Mouse (Mus musculus) stomach, embryonic 15.5 days (tissue): ENCODE measurements around the gene Luc7l2. TPM values are rescaled to one million over a fixed set of nuclear protein-coding genes. Genes with fewer than 3 reads are reported as not detected.

ENCODE experiments used
- ATAC-seq: fragments of 200-750 bp; cut with Nextera tagmentation; 2 replicates; pipeline ENCODE4 v1.8.0; 2017; ENCODE audit warnings: low read depth, moderate number of reproducible peaks, moderate TSS enrichment; ENCODE audit not compliant: insufficient read depth, low FRiP score
- H3K27ac ChIP-seq: fragments of 300-500 bp; sonication (generic); 2 replicates; pipeline ENCODE4 v1.5.1; 2015; ENCODE audit warnings: mild to moderate bottlenecking, inconsistent platforms
- H3K27me3 ChIP-seq: fragments of 300-500 bp; sonication (generic); replicated peaks from 2 replicates; pipeline ENCODE4 v1.6.1; 2015; ENCODE audit warnings: inconsistent platforms
- H3K36me3 ChIP-seq: fragments of 300-500 bp; sonication (generic); 2 replicates; pipeline ENCODE4 v1.6.1; 2015; ENCODE audit warnings: inconsistent platforms
- H3K4me1 ChIP-seq: fragments of 300-500 bp; sonication (generic); 2 replicates; pipeline ENCODE4 v1.6.1; 2015; ENCODE audit warnings: inconsistent platforms
- H3K4me2 ChIP-seq: fragments of 300-500 bp; sonication (generic); 2 replicates; pipeline ENCODE4 v1.6.1; 2015; ENCODE audit warnings: mild to moderate bottlenecking, inconsistent platforms
- H3K4me3 ChIP-seq: fragments of 300-500 bp; sonication (generic); replicated peaks from 2 replicates; pipeline ENCODE4 v1.5.1; 2015; ENCODE audit warnings: inconsistent platforms
- H3K9ac ChIP-seq: fragments of 300-500 bp; sonication (generic); 2 replicates; pipeline ENCODE4 v1.6.1; 2015; ENCODE audit warnings: inconsistent platforms
- H3K9me3 ChIP-seq: fragments of 300-500 bp; sonication (generic); 2 replicates; pipeline ENCODE4 v1.6.1; 2016; ENCODE audit warnings: inconsistent platforms
- WGBS: fragments of 180-500 bp; shearing (Covaris S2); methylation state at CpG from one replicate; pipeline ENCODE4 v1.1.7; 2015; 5-methylcytosine and 5-hydroxymethylcytosine counted together
- polyA plus RNA-seq: library from polyadenylated mRNA; unstranded; fragments of >200 nt; fragmentation: Nextera tagmentation; extraction: Ambion mirVana; gene quantifications from 2 replicates; pipeline ENCODE4 v1.2.1, GENCODE M21; 2015

Gene Luc7l2
- 37.9 and 41.1 TPM in 2 replicates for polyA plus RNA-seq

- Histone ChIP-seq H3K4me1 (no peaks in the 10 kb centered on the region), H3K27me3 (no peaks in the 10 kb centered on the region), H3K27ac (peak within 1 kb of the TSS; percentile 100), H3K4me2 (peak within 1 kb of the TSS; percentile 64), H3K4me3 (peak within 1 kb of the TSS; percentile 77), H3K9me3 (no peaks in the 10 kb centered on the region), H3K36me3 (no peaks in the 10 kb centered on the region), H3K9ac (peak within 1 kb of the TSS; percentile 82)
- peak; percentile 89 for ATAC-seq
- WGBS = under 1% methylated on average over 93 of the region's 98 CpGs
These were observed at the start of gene Luc7l2 for GRCm38 (mm10) chr6:38551062-38551988. TSS of gene Luc7l2 (plus strand) at chr6:38551334.

GRCm38 (mm10) chr6:38512096-38512495, 39.0 kb upstream of the Luc7l2 start:
- no peak overlapping the region for H3K27ac ChIP-seq
- no peaks in the 10 kb centered on the region for H3K36me3 ChIP-seq
- no peaks in the 10 kb centered on the region for H3K27me3 ChIP-seq
- no peaks in the 10 kb centered on the region for H3K4me1 ChIP-seq
- no peak overlapping the region for H3K4me3 ChIP-seq
- no peaks in the 10 kb centered on the region for H3K9me3 ChIP-seq
- WGBS = 87% methylated on average over 1 of the region's 1 CpGs
- H3K4me2 ChIP-seq = no peak overlapping the region
- H3K9ac ChIP-seq = no peak overlapping the region
- no peak for ATAC-seq

GRCm38 (mm10) chr6:38512830-38513229, 38.3 kb upstream of the Luc7l2 start:
- no peak overlapping the region for H3K4me3 ChIP-seq
- H3K4me2 ChIP-seq = no peak overlapping the region
- no peaks in the 10 kb centered on the region for H3K27me3 ChIP-seq
- H3K4me1 ChIP-seq = no peaks in the 10 kb centered on the region
- ATAC-seq = no peak
- H3K9me3 ChIP-seq = no peaks in the 10 kb centered on the region
- H3K27ac ChIP-seq = no peak overlapping the region
- no peak overlapping the region for H3K9ac ChIP-seq
- H3K36me3 ChIP-seq = no peaks in the 10 kb centered on the region

GRCm38 (mm10) chr6:38515201-38515600, 35.9 kb upstream of the Luc7l2 start:
- 86% methylated on average over 4 of the region's 4 CpGs for WGBS
- no peaks in the 10 kb centered on the region for H3K4me1 ChIP-seq
- no peak overlapping the region for H3K4me3 ChIP-seq
- no peak overlapping the region for H3K4me2 ChIP-seq
- H3K27me3 ChIP-seq = no peaks in the 10 kb centered on the region
- H3K36me3 ChIP-seq = no peaks in the 10 kb centered on the region
- no peak for ATAC-seq
- H3K9me3 ChIP-seq = no peaks in the 10 kb centered on the region
- no peak overlapping the region for H3K9ac ChIP-seq
- H3K27ac ChIP-seq = no peak overlapping the region

GRCm38 (mm10) chr6:38523851-38524250, 27.3 kb upstream of the Luc7l2 start:
- H3K9me3 ChIP-seq = no peaks in the 10 kb centered on the region
- no peaks in the 10 kb centered on the region for H3K4me1 ChIP-seq
- H3K9ac ChIP-seq = no peak overlapping the region
- WGBS = 13% methylated on average over 8 of the region's 8 CpGs
- H3K27ac ChIP-seq = no peak overlapping the region
- no peaks in the 10 kb centered on the region for H3K27me3 ChIP-seq
- no peak overlapping the region for H3K4me2 ChIP-seq
- no peaks in the 10 kb centered on the region for H3K36me3 ChIP-seq
- no peak for ATAC-seq
- H3K4me3 ChIP-seq = no peak overlapping the region

GRCm38 (mm10) chr6:38531211-38531820, 19.8 kb upstream of the Luc7l2 start:
- no peaks in the 10 kb centered on the region for H3K27me3 ChIP-seq
- no peak for ATAC-seq
- H3K4me1 ChIP-seq = no peaks in the 10 kb centered on the region; the same call in 1 of the 2 replicates
- no peak overlapping the region for H3K4me3 ChIP-seq
- H3K9me3 ChIP-seq = no peaks in the 10 kb centered on the region
- H3K36me3 ChIP-seq = no peaks in the 10 kb centered on the region
- 55% methylated on average over 5 of the region's 5 CpGs for WGBS
- H3K27ac ChIP-seq = no peak overlapping the region
- H3K9ac ChIP-seq = no peak overlapping the region
- H3K4me2 ChIP-seq = no peak overlapping the region

GRCm38 (mm10) chr6:38532500-38533420, 18.4 kb upstream of the Luc7l2 start:
- Histone ChIP-seq H3K27me3 (no peaks in the 10 kb centered on the region), H3K9me3 (no peaks in the 10 kb centered on the region), H3K9ac (peak overlapping the region; percentile 33; the same call in 1 of the 2 replicates), H3K4me2 (peak overlapping the region; percentile 77), H3K27ac (peak overlapping the region; percentile 96), H3K4me1 (no peaks in the 10 kb centered on the region; the same call in 1 of the 2 replicates), H3K36me3 (no peaks in the 10 kb centered on the region), H3K4me3 (peak overlapping the region; percentile 89)
- WGBS = 6% methylated on average over 25 of the region's 25 CpGs
- peak; percentile 13; the same call in 1 of the 2 replicates for ATAC-seq

GRCm38 (mm10) chr6:38533428-38534405, 17.4 kb upstream of the Luc7l2 start, which contains the start of gene Fmc1:
TSS of gene Fmc1 (plus strand) at chr6:38533502.
- Histone ChIP-seq H3K9ac (peak within 1 kb of the TSS; percentile 33; the same call in 1 of the 2 replicates), H3K36me3 (no peaks in the 10 kb centered on the region), H3K4me3 (peak within 1 kb of the TSS; percentile 89), H3K4me2 (peak within 1 kb of the TSS; percentile 77), H3K27me3 (no peaks in the 10 kb centered on the region), H3K4me1 (no peaks in the 10 kb centered on the region; the same call in 1 of the 2 replicates), H3K9me3 (no peaks in the 10 kb centered on the region), H3K27ac (peak within 1 kb of the TSS; percentile 98)
- 4% methylated on average over 41 of the region's 41 CpGs for WGBS
- peak; percentile 93 for ATAC-seq

- Histone ChIP-seq H3K27ac (peak overlapping the region; percentile 98), H3K36me3 (0 out of 2 replicates have a peak, but pooled peaks cover 3% of the 10 kb centered on the region), H3K9me3 (no peaks in the 10 kb centered on the region), H3K4me2 (peak overlapping the region; percentile 50), H3K9ac (peak overlapping the region; percentile 91), H3K4me1 (no peaks in the 10 kb centered on the region; the same call in 1 of the 2 replicates), H3K27me3 (no peaks in the 10 kb centered on the region), H3K4me3 (peak overlapping the region; percentile 89)
- peak; percentile 80 for ATAC-seq
- 0% methylated on average over 53 of the region's 53 CpGs for WGBS
These were observed 16.3 kb upstream of the Luc7l2 start for GRCm38 (mm10) chr6:38534640-38535365.

- ATAC-seq = no peak
- 2% methylated on average over 9 of the region's 9 CpGs for whole genome bisulfite sequencing
These were observed 15.8 kb upstream of the Luc7l2 start for GRCm38 (mm10) chr6:38535366-38535690.

More at GRCm38 (mm10) chr6:38535366-38535690, 15.8 kb upstream of the Luc7l2 start:
- H3K27ac ChIP-seq = peak overlapping the region; percentile 98
- H3K4me1 ChIP-seq = no peaks in the 10 kb centered on the region; the same call in 1 of the 2 replicates
- 0 out of 2 replicates have a peak, but pooled peaks cover 6% of the 10 kb centered on the region for H3K36me3 ChIP-seq
- peak overlapping the region; percentile 50 for H3K4me2 ChIP-seq
- H3K9me3 ChIP-seq = no peaks in the 10 kb centered on the region
- H3K4me3 ChIP-seq = peak overlapping the region; percentile 89
- no peaks in the 10 kb centered on the region for H3K27me3 ChIP-seq
- H3K9ac ChIP-seq = peak overlapping the region; percentile 91; the same call in 1 of the 2 replicates
